Mouse (Mus musculus) erythroblast, adult 5-6 weeks (primary cell): ENCODE measurements around the gene Acer1. TPM values are rescaled to one million over a fixed set of nuclear protein-coding genes. Genes with fewer than 3 reads are reported as not detected.
"Not testable (repeated sequence)": the region's sequence is repeated elsewhere in the genome, so short reads cannot be mapped to it uniquely, and the experiment has no call there.

Experiments
- ATAC-seq: replicated peaks from 2 replicates; pipeline ENCODE4 v1.8.0; 2016; ENCODE audit warnings: moderate number of reproducible peaks, mild to moderate bottlenecking, moderate TSS enrichment, inconsistent platforms; ENCODE audit not compliant: poor library complexity, low FRiP score, severe bottlenecking
- total RNA-seq, 2 experiments: library from RNA; stranded (forward) in 1 of 2; stranded (reverse) in 1 of 2; fragments of 150-400 nt in 1 of 2; fragments of 200-764, 138-1000 nt in 1 of 2; gene quantifications; 2 replicates each; pipeline versions ENCODE4 v1.2.3 to v1.2.4; 2015 to 2017; ENCODE audit warnings: low replicate concordance in 2 of 2

The Acer1 gene
- total RNA-seq, 2 experiments from 2014 or later = not detected

GRCm38 (mm10) chr17:56958667-56959066 is 23.3 kb downstream of the Acer1 start:
- ATAC-seq = no peak

- peak; percentile 81 for ATAC-seq
These were observed 24.0 kb downstream of the Acer1 start for GRCm38 (mm10) chr17:56957763-56958429.

GRCm38 (mm10) chr17:56954871-56955270 is 27.1 kb downstream of the Acer1 start:
- no peak for ATAC-seq

- ATAC-seq = no peak
These were observed 29.3 kb downstream of the Acer1 start for GRCm38 (mm10) chr17:56952639-56953038.

GRCm38 (mm10) chr17:56950915-56951314 is 31.0 kb downstream of the Acer1 start:
- peak; percentile 85 for ATAC-seq

- no peak for ATAC-seq
These were observed 43.2 kb downstream of the Acer1 start for GRCm38 (mm10) chr17:56938751-56939150.

GRCm38 (mm10) chr17:56936731-56937130 is 45.2 kb downstream of the Acer1 start:
- no peak for ATAC-seq

GRCm38 (mm10) chr17:56935363-56936131 is 46.4 kb downstream of the Acer1 start, which contains the start of gene Mllt1:
TSS of gene Mllt1 (minus strand) at chr17:56935415.
- peak; percentile 94 for ATAC-seq

- peak; percentile 39; the same call in 1 of the 2 replicates for ATAC-seq
These were observed 47.2 kb downstream of the Acer1 start for GRCm38 (mm10) chr17:56934545-56935330.

GRCm38 (mm10) chr17:56933395-56933794 is 48.5 kb downstream of the Acer1 start:
- ATAC-seq = no peak

- ATAC-seq = no peak
These were observed 51.9 kb downstream of the Acer1 start for GRCm38 (mm10) chr17:56930026-56930425.

- no peak for ATAC-seq
These were observed 52.4 kb downstream of the Acer1 start for GRCm38 (mm10) chr17:56929530-56929929.

- no peak for ATAC-seq
These were observed 52.8 kb downstream of the Acer1 start for GRCm38 (mm10) chr17:56929101-56929500.

- ATAC-seq = no peak
These were observed 55.9 kb downstream of the Acer1 start for GRCm38 (mm10) chr17:56925998-56926397.

GRCm38 (mm10) chr17:56919725-56920124 is 62.2 kb downstream of the Acer1 start:
- ATAC-seq = no peak

- no peak for ATAC-seq
These were observed 64.8 kb downstream of the Acer1 start for GRCm38 (mm10) chr17:56917166-56917565.

- ATAC-seq = no peak
These were observed 68.5 kb downstream of the Acer1 start for GRCm38 (mm10) chr17:56913444-56913843.

GRCm38 (mm10) chr17:56913023-56913422 is 68.9 kb downstream of the Acer1 start:
- ATAC-seq = no peak

- ATAC-seq = not testable (repeated sequence)
These were observed 72.2 kb downstream of the Acer1 start for GRCm38 (mm10) chr17:56909764-56910163.

- ATAC-seq = no peak
These were observed 74.0 kb downstream of the Acer1 start for GRCm38 (mm10) chr17:56907887-56908286.
